Mouse (Mus musculus): Measurements from ENCODE around the gene Lyl1.

Lyl1 gene

GRCm38 (mm10) chr8:84703466-84704249, 2.4 kb downstream of the Lyl1 start:
- no peak for DNase-seq (ENCODE audit: low spot score in 2 of 2)

- peak; percentile 44 to 75 for DNase-seq (ENCODE audit: low spot score in 2 of 2)
Measured at GRCm38 (mm10) chr8:84704356-84704755, 3.1 kb downstream of the Lyl1 start.

- DNase-seq (ENCODE audit: low spot score in 2 of 2) = no peak
Measured at GRCm38 (mm10) chr8:84704867-84705831, 3.9 kb downstream of the Lyl1 start.

GRCm38 (mm10) chr8:84705960-84706359, 4.7 kb downstream of the Lyl1 start:
- DNase-seq (ENCODE audit: low spot score in 2 of 2) = no peak

GRCm38 (mm10) chr8:84706610-84707266, 5.5 kb downstream of the Lyl1 start:
- DNase-seq (ENCODE audit: low spot score in 2 of 2) = peak in 1 of 2 experiments; percentile 44

- peak in 1 of 2 experiments; percentile 62 for DNase-seq (ENCODE audit: low spot score in 2 of 2)
Measured at GRCm38 (mm10) chr8:84707267-84707883, 6.1 kb downstream of the Lyl1 start.

DNA sequence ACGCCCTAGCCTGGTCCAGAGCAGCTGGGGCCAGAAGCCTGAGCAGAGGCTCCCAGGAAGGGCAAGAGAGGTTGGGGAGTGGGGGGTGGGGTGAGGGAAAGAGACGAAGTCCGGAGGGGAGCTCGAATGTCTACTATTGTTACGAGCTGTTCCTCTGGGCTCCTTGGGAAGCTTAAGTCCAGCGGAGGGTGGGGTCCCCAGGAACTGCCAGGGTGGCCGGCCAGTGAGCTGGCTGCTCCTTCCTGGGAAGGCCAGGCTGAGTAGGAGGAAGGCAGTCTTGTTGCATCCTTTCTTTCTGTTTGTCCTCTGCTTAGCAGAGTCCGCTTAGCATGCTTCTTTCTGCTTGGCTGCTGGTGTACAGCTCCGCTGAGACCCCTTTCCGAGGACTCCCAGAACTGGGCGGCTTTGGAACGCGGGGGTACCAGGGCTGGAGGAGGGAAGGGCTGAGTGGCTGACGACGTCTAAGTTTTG, 6.8 kb downstream of the Lyl1 start:
- no peak for DNase-seq (ENCODE audit: low spot score in 2 of 2)

GRCm38 (mm10) chr8:84708774-84709475, 7.7 kb downstream of the Lyl1 start:
- DNase-seq (ENCODE audit: low spot score in 2 of 2) = peak; percentile 72 to 82

GRCm38 (mm10) chr8:84709931-84710330, 8.7 kb downstream of the Lyl1 start:
- no peak for DNase-seq (ENCODE audit: low spot score in 2 of 2)

DNA sequence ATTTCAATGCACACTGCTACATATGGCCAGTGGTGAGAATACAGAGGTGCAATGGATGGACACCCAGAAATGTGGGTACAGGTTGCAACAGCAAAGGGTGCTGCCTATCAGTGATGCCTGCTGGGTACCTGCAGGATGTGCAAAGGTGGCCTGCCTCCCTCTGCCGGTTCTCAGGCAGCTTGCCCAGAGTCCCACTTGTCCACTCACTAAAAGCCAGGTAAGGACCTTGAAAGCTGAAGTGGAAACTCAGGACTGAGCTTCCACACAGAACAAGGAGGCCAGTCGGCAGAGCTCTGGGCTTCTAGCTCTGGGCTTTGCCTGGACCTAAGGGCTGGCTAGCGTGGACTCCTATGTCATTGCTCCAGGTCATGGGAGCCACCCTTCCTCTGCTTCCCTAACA, 10.1 kb downstream of the Lyl1 start:
- no peak for DNase-seq (ENCODE audit: low spot score in 2 of 2)

GRCm38 (mm10) chr8:84711933-84712758, 10.9 kb downstream of the Lyl1 start:
- no peak for DNase-seq (ENCODE audit: low spot score in 2 of 2)

GRCm38 (mm10) chr8:84712759-84713120, 11.5 kb downstream of the Lyl1 start:
- no peak for DNase-seq (ENCODE audit: low spot score in 2 of 2)

DNA sequence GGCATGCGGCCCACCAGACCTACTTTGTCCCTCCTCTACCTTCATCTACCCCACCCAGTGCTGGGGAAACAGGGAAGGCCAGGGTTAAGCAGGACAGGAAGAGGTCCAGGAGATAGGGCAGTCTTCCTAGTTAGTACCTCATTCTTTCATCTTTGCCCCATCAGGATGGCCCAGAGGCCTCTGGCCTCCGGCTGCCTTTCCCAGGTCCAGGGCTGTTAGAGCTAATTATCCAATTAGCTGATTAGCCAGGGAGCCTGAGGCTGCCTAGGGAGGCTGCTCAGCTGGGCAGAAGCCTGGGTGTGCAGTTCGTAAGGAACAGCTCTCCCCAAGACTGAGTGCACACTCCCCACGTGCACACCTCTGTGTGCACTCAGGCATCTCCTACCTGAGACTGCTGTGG, 12.1 kb downstream of the Lyl1 start:
- DNase-seq (ENCODE audit: low spot score in 2 of 2) = no peak

DNA sequence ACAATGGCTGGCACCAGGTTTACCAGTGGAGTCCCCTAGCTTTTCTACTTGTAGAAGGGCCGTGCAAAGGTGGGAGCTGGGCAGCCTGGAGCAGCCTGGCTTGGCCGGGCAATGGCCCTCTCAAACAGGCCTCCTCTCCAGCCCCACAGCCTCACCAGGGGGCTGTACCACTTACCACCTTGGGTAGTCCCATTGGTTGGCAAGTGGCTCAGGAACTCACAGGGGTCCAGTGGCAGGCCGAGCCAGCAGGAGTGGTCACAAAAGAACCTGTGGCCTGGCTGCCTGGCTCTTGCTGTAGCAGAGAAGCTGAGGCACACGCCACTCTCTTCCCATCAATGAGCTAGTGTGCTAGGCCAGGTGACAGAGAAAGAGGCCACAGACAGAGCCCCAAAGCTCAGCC, 12.9 kb downstream of the Lyl1 start:
- no peak for DNase-seq (ENCODE audit: low spot score in 2 of 2)

GRCm38 (mm10) chr8:84715893-84716468, 14.7 kb downstream of the Lyl1 start:
- DNase-seq (ENCODE audit: low spot score in 2 of 2) = no peak

- no peak for DNase-seq (ENCODE audit: low spot score in 2 of 2)
Measured at GRCm38 (mm10) chr8:84716790-84717189, 15.5 kb downstream of the Lyl1 start.

DNA sequence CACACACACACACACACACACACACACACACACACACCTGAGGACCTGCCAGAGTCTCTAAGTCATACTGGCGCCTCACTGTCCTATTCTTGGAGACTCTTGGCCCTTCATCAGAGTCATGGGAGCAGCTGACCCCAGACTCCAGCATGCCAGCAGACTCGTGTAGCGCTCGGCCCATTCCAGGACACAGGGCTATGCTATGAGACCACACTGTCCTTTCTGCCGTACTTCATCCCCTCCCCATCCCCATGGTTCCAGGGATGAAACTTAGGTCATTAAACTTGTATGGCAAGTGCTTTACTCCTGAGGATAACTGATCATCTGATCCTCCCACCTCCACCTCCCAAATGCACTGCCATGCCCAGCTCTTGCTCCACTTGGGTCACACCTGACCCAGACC, 17.2 kb downstream of the Lyl1 start:
- no peak for DNase-seq (ENCODE audit: low spot score in 2 of 2)

GRCm38 (mm10) chr8:84718959-84719690, 17.9 kb downstream of the Lyl1 start:
- no peak for DNase-seq (ENCODE audit: low spot score in 2 of 2)

DNA sequence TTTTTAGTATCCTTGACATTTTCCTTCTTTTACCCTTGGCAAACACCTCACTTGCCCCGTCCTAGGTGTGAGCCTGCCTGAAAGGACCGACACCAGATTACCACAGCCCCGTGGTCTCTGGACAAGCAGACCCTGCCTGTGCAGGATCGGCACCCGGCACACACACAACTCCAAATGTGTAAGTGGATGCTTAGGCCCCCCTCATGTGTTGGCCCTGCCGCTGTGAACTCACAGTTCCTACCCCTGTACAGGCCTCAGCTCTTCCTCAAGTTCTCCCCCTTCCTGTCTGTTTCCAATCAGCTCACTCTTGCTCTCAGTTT, 21.2 kb downstream of the Lyl1 start:
- no peak for DNase-seq (ENCODE audit: low spot score in 2 of 2)

Data from urinary bladder, postnatal 36 days (tissue).